Mouse (Mus musculus): ENCODE data around the gene Vmn1r232. TPM values are rescaled to one million over a fixed set of nuclear protein-coding genes. Genes with fewer than 3 reads are reported as not detected.

The Vmn1r232 gene
- polyA plus RNA-seq (2015; fragmentation: Nextera tagmentation; extraction: Ambion mirVana): not detected in 2 replicates

GRCm38 (mm10) chr17:20919614-20920013, at the start of gene Vmn1r232:
TSS of gene Vmn1r232 (minus strand) at chr17:20919714.
- H3K9me3 ChIP-seq (replicated peaks): no peaks in the 10 kb centered on the region
- H3K4me2 ChIP-seq: no peak within 1 kb of the TSS
- no peaks in the 10 kb centered on the region for H3K27me3 ChIP-seq
- no peak within 1 kb of the TSS for H3K27ac ChIP-seq
- H3K4me1 ChIP-seq: no peaks in the 10 kb centered on the region
- 61% methylated on average over 1 of the region's 1 CpGs for WGBS
- no peaks in the 10 kb centered on the region for H3K36me3 ChIP-seq
- ATAC-seq (replicated peaks; ENCODE audit: low FRiP score): no peak
- H3K9ac ChIP-seq: no peak within 1 kb of the TSS
- H3K4me3 ChIP-seq (replicated peaks): no peak within 1 kb of the TSS

DNA sequence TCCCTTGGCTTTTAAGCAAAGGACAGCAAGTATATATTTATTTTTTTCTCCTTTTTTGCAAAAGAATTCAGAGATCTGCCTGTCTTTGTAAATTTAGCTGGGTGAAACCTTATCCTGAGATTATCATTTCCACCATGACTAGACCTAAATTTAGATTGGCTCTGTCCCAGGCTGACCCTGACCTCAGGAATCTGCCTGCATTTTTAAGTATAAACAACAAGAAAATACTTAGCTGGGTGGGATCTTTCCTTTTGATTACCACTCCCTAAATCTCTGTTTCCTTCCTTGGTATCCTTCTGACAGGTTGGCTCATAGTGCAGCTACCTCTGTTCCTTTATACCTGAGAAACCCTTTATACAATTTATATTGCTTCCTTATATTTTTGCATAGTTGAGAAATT, 47.2 kb upstream of the Vmn1r232 start:
- no peaks in the 10 kb centered on the region for H3K27me3 ChIP-seq
- no peak overlapping the region for H3K27ac ChIP-seq
- no peak overlapping the region for H3K4me3 ChIP-seq (replicated peaks)
- H3K9me3 ChIP-seq (replicated peaks): no peaks in the 10 kb centered on the region
- H3K36me3 ChIP-seq: peaks cover 86% of the 10 kb centered on the region
- no peak overlapping the region for H3K4me2 ChIP-seq
- no peaks in the 10 kb centered on the region for H3K4me1 ChIP-seq
- ATAC-seq (replicated peaks; ENCODE audit: low FRiP score): no peak
- no peak overlapping the region for H3K9ac ChIP-seq

DNA sequence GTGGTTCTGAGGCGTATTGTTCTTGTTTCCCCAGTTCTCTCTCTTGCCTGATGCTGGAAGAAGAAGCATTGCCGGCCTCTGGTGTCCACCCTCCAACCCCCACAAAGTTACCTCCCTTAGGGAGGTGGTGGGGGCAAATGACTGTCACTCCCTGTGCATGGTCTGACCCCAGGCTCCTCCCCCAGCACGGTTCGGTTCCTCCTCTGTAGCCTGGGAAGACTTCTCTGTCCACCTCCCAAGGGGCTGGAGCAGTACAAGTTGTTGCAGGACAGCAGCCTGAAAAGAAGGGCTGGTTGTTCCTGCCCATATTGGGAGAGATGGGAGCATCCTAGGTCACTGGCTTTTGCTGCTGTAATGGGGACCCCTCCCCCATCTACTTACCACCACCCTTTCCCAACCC, 45.9 kb upstream of the Vmn1r232 start:
- Histone ChIP-seq H3K9me3 (replicated peaks) (no peaks in the 10 kb centered on the region), H3K9ac (no peak overlapping the region), H3K4me3 (replicated peaks) (no peak overlapping the region), H3K27ac (no peak overlapping the region), H3K27me3 (no peaks in the 10 kb centered on the region), H3K4me1 (no peaks in the 10 kb centered on the region), H3K4me2 (no peak overlapping the region), H3K36me3 (peaks cover 98% of the 10 kb centered on the region)
- WGBS: 73% methylated on average over 4 of the region's 4 CpGs
- 0 out of 2 replicates have a peak, but pooled peaks have one; percentile 44 for ATAC-seq (replicated peaks; ENCODE audit: low FRiP score)

DNA sequence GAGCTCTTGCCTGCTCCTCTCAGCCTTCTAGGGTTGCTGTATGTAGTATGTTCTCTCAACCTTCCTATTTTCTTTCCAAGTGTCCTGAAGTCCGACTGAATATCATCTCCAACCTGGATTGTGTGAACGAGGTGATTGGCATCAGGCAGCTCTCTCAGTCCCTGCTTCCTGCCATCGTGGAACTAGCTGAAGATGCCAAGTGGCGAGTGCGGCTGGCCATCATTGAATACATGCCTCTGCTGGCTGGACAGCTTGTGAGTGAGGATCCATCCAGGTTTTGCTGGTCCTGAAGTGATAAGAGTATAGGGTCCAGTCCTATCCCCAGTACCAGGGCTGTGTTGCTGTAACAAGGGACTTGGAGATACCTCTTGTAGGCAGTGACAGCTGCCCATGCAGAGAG, 40.9 kb upstream of the Vmn1r232 start:
- no peak for ATAC-seq (replicated peaks; ENCODE audit: low FRiP score)
- Histone ChIP-seq H3K4me2 (no peak overlapping the region), H3K4me3 (replicated peaks) (no peak overlapping the region), H3K36me3 (peaks cover 100% of the 10 kb centered on the region), H3K4me1 (no peaks in the 10 kb centered on the region), H3K27ac (no peak overlapping the region), H3K9ac (no peak overlapping the region), H3K27me3 (no peaks in the 10 kb centered on the region), H3K9me3 (replicated peaks) (no peaks in the 10 kb centered on the region)
- WGBS: 96% methylated on average over 5 of the region's 5 CpGs

GRCm38 (mm10) chr17:20946636-20947035, 27.1 kb upstream of the Vmn1r232 start:
- Histone ChIP-seq H3K36me3 (peaks cover 12% of the 10 kb centered on the region), H3K27ac (0 out of 2 replicates have a peak overlapping the region, but pooled peaks have one; percentile 97), H3K9ac (peak overlapping the region; percentile 78), H3K4me1 (peaks cover 25% of the 10 kb centered on the region), H3K4me2 (peak overlapping the region; percentile 67), H3K9me3 (replicated peaks) (no peaks in the 10 kb centered on the region), H3K4me3 (replicated peaks) (peak overlapping the region; percentile 62), H3K27me3 (no peaks in the 10 kb centered on the region)
- ATAC-seq (replicated peaks; ENCODE audit: low FRiP score): no peak

DNA sequence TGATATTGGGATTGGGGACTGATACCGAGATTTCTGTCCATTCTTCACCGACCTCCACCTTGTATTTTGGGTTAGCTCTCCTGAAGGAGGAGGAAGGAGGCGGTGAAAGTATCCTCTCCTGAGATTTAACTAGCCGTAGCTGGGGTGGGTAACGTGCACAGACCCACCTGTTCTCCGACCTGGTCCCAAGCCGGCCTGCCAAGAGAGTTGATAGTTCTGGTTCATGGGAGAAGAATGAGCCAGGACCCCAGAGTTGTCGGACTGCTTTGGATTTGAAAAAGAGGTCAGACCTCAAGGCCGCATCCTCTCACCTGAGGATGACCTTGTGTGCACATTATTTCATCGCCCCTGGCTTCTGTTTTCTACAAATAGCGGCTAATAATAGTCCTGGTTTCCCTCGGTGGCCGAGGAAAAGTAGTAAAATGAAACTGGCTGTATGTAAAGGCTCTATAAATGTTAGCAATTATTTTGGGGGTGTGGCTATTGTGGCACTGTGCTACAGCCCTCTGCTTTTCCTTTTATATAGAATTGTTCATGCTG, 26.6 kb upstream of the Vmn1r232 start:
- under 1% methylated on average over 13 of the region's 13 CpGs for WGBS
- peaks cover 7% of the 10 kb centered on the region for H3K36me3 ChIP-seq

GRCm38 (mm10) chr17:20944985-20945891, 25.7 kb upstream of the Vmn1r232 start, which contains the start of gene Ppp2r1a:
TSS of gene Ppp2r1a (plus strand) at chr17:20945311.
- peak; percentile 99 for ATAC-seq (replicated peaks; ENCODE audit: low FRiP score)
- Histone ChIP-seq H3K27me3 (no peaks in the 10 kb centered on the region), H3K36me3 (0 out of 2 replicates have a peak, but pooled peaks cover 5% of the 10 kb centered on the region), H3K9ac (peak within 1 kb of the TSS; percentile 78), H3K4me3 (replicated peaks) (peak within 1 kb of the TSS; percentile 62), H3K4me2 (peak within 1 kb of the TSS; percentile 67), H3K4me1 (peaks cover 25% of the 10 kb centered on the region), H3K9me3 (replicated peaks) (no peaks in the 10 kb centered on the region), H3K27ac (peak within 1 kb of the TSS; percentile 97)
- WGBS: under 1% methylated on average over 69 of the region's 69 CpGs

More for the DNA sequence above, 26.6 kb upstream of the Vmn1r232 start:
- H3K4me2 ChIP-seq: peak overlapping the region; percentile 67
- no peaks in the 10 kb centered on the region for H3K9me3 ChIP-seq (replicated peaks)
- peak overlapping the region; percentile 62 for H3K4me3 ChIP-seq (replicated peaks)
- H3K4me1 ChIP-seq: peaks cover 25% of the 10 kb centered on the region
- no peak for ATAC-seq (replicated peaks; ENCODE audit: low FRiP score)
- no peaks in the 10 kb centered on the region for H3K27me3 ChIP-seq
- peak overlapping the region; percentile 78 for H3K9ac ChIP-seq
- peak overlapping the region; percentile 97 for H3K27ac ChIP-seq

DNA sequence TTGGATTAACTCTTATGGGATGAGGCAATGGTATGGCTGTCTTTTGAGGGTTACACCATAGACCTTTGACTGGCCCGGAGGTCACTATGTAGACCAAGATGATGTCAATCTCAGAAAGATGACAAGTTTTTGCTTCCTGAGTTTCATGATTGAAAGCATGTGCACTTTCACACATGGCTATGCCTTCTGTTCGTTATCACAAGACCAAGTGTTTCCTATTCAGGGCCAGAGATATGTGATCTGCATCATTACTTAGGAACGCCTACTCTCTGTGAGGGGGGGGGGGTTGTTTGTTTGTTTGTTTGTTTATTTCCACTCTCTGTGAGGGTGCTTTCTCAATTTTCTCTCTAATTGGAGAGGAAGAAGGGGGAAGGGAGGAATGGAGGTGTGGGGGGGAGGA, 24.7 kb upstream of the Vmn1r232 start:
- WGBS: 46% methylated on average over 3 of the region's 3 CpGs
- no peaks in the 10 kb centered on the region for H3K9me3 ChIP-seq (replicated peaks)
- peak overlapping the region; percentile 96 for H3K27ac ChIP-seq
- H3K9ac ChIP-seq: peak overlapping the region; percentile 60
- no peaks in the 10 kb centered on the region for H3K27me3 ChIP-seq
- peak overlapping the region; percentile 62 for H3K4me3 ChIP-seq (replicated peaks)
- H3K4me2 ChIP-seq: peak overlapping the region; percentile 66
- ATAC-seq (replicated peaks; ENCODE audit: low FRiP score): no peak
- H3K36me3 ChIP-seq: no peaks in the 10 kb centered on the region
- H3K4me1 ChIP-seq: peaks cover 20% of the 10 kb centered on the region

GRCm38 (mm10) chr17:20904991-20905390, 14.5 kb downstream of the Vmn1r232 start, which contains the start of gene Vmn1r231:
TSS of gene Vmn1r231 (minus strand) at chr17:20905091.
- Histone ChIP-seq H3K9ac (no peak within 1 kb of the TSS), H3K9me3 (replicated peaks) (no peaks in the 10 kb centered on the region), H3K36me3 (no peaks in the 10 kb centered on the region), H3K27ac (no peak within 1 kb of the TSS), H3K4me1 (no peaks in the 10 kb centered on the region), H3K4me3 (replicated peaks) (no peak within 1 kb of the TSS), H3K27me3 (no peaks in the 10 kb centered on the region), H3K4me2 (no peak within 1 kb of the TSS)
- WGBS: 63% methylated on average over 2 of the region's 2 CpGs
- ATAC-seq (replicated peaks; ENCODE audit: low FRiP score): no peak

Other genes with a start within 250 kb of the Vmn1r232 start
- gene Vmn1r226, start 236.9 kb downstream of the Vmn1r232 start, polyA plus RNA-seq (2015; fragmentation: Nextera tagmentation; extraction: Ambion mirVana): not detected in 2 replicates
- gene Vmn1r227, start 189.9 kb downstream of the Vmn1r232 start, polyA plus RNA-seq (2015; fragmentation: Nextera tagmentation; extraction: Ambion mirVana): not detected in 2 replicates
- gene Vmn1r228, start 133.6 kb downstream of the Vmn1r232 start, polyA plus RNA-seq (2015; fragmentation: Nextera tagmentation; extraction: Ambion mirVana): not detected in 2 replicates
- not detected in 2 replicates for gene Vmn1r229, start 108.2 kb downstream of the Vmn1r232 start, polyA plus RNA-seq (2015; fragmentation: Nextera tagmentation; extraction: Ambion mirVana)
- gene Vmn1r230, start 79.3 kb downstream of the Vmn1r232 start, polyA plus RNA-seq (2015; fragmentation: Nextera tagmentation; extraction: Ambion mirVana): not detected in 2 replicates
- not detected in 2 replicates for gene Vmn1r231, start 14.6 kb downstream of the Vmn1r232 start, polyA plus RNA-seq (2015; fragmentation: Nextera tagmentation; extraction: Ambion mirVana)
- gene Ppp2r1a, start 25.6 kb upstream of the Vmn1r232 start, polyA plus RNA-seq (2015; fragmentation: Nextera tagmentation; extraction: Ambion mirVana): 397 and 432 TPM in 2 replicates
- not detected in 2 replicates for gene Vmn1r233, start 76.8 kb upstream of the Vmn1r232 start, polyA plus RNA-seq (2015; fragmentation: Nextera tagmentation; extraction: Ambion mirVana)
- 14.9 and 15.8 TPM in 2 replicates for gene Zfp160, start 89.2 kb upstream of the Vmn1r232 start, polyA plus RNA-seq (2015; fragmentation: Nextera tagmentation; extraction: Ambion mirVana)

Measured in kidney, embryonic 15.5 days (tissue).